Mouse (Mus musculus) left cerebral cortex, postnatal 4 days (tissue): ENCODE data around the gene Pdzd2. TPM values are rescaled to one million over a fixed set of nuclear protein-coding genes. Genes with fewer than 3 reads are reported as not detected.

ENCODE experiments used
- DNase-seq: peaks from one replicate; pipeline ENCODE4 v3.0.0-alpha.2; 2022
- intact Hi-C: fragments of 180-260 bp; cut with DNase I; formaldehyde crosslinking; loops from one replicate; pipeline ENCODE4 v1.15.1; 2025
- total RNA-seq, 2 experiments: library from RNA; stranded (reverse); gene quantifications; 2 replicates each; pipeline ENCODE4 v1.2.3; 2021

Gene Pdzd2
- total RNA-seq, result 100 to 1,000 TPM in 1 of 2 experiments, 10 to 100 TPM in 1; 87.8 to 107 TPM

- DNase-seq, result peak; percentile 91
- intact Hi-C loops, result loop anchor here (2.0 kb wide), 1 partner anchor 153 kb away; no protein-coding TSS in a partner anchor
Observed at GRCm38 (mm10) chr15:12739277-12740247, at the start of gene Pdzd2. Pdzd2 (minus strand) TSS chr15:12739924.

- no peak for DNase-seq
- intact Hi-C loops, result no loop called here
Observed at GRCm38 (mm10) chr15:12789406-12789867, 49.7 kb upstream of the Pdzd2 start.

GRCm38 (mm10) chr15:12788536-12788935 is 48.8 kb upstream of the Pdzd2 start:
- intact Hi-C loops, result no loop called here
- DNase-seq, result no peak

- no peak for DNase-seq
Observed at GRCm38 (mm10) chr15:12781729-12782326, 42.1 kb upstream of the Pdzd2 start.

GRCm38 (mm10) chr15:12781296-12781695 is 41.6 kb upstream of the Pdzd2 start:
- no peak for DNase-seq
- intact Hi-C loops, result no loop called here

More at GRCm38 (mm10) chr15:12781729-12782326, 42.1 kb upstream of the Pdzd2 start:
- intact Hi-C loops, result no loop called here

- intact Hi-C loops, result no loop called here
- DNase-seq, result no peak
Observed at GRCm38 (mm10) chr15:12774149-12774753, 34.5 kb upstream of the Pdzd2 start.

GRCm38 (mm10) chr15:12770958-12771357 is 31.2 kb upstream of the Pdzd2 start:
- intact Hi-C loops, result no loop called here
- DNase-seq, result peak; percentile 6

GRCm38 (mm10) chr15:12766848-12767247 is 27.1 kb upstream of the Pdzd2 start:
- intact Hi-C loops, result no loop called here
- DNase-seq, result no peak

GRCm38 (mm10) chr15:12763147-12763546 is 23.4 kb upstream of the Pdzd2 start:
- no peak for DNase-seq
- intact Hi-C loops, result no loop called here

GRCm38 (mm10) chr15:12762258-12762913 is 22.7 kb upstream of the Pdzd2 start:
- no peak for DNase-seq
- intact Hi-C loops, result no loop called here

- no peak for DNase-seq
- intact Hi-C loops, result no loop called here
Observed at GRCm38 (mm10) chr15:12760747-12761146, 21.0 kb upstream of the Pdzd2 start.

GRCm38 (mm10) chr15:12758461-12758860 is 18.7 kb upstream of the Pdzd2 start:
- DNase-seq, result no peak
- intact Hi-C loops, result no loop called here

- intact Hi-C loops, result no loop called here
- no peak for DNase-seq
Observed at GRCm38 (mm10) chr15:12757757-12758156, 18.0 kb upstream of the Pdzd2 start.

GRCm38 (mm10) chr15:12753201-12753600 is 13.5 kb upstream of the Pdzd2 start:
- no peak for DNase-seq
- intact Hi-C loops, result no loop called here

- intact Hi-C loops, result no loop called here
- no peak for DNase-seq
Observed at GRCm38 (mm10) chr15:12750963-12751362, 11.2 kb upstream of the Pdzd2 start.

- intact Hi-C loops, result no loop called here
- DNase-seq, result no peak
Observed at GRCm38 (mm10) chr15:12749549-12750301, 10.0 kb upstream of the Pdzd2 start.

- DNase-seq, result no peak
- intact Hi-C loops, result no loop called here
Observed at GRCm38 (mm10) chr15:12742117-12742906, 2.6 kb upstream of the Pdzd2 start.

- no peak for DNase-seq
- intact Hi-C loops, result loop anchor here (2.0 kb wide), 1 partner anchor 152 kb away; no protein-coding TSS in a partner anchor
Observed at GRCm38 (mm10) chr15:12738301-12739093, 1.2 kb downstream of the Pdzd2 start.
